Mouse (Mus musculus): ENCODE results near the gene Zfp758. TPM values are rescaled to one million over a fixed set of nuclear protein-coding genes. Genes with fewer than 3 reads are reported as not detected.
"Not testable (repeated sequence)": the region's sequence is repeated elsewhere in the genome, so short reads cannot be mapped to it uniquely, and the experiment has no call there.

Gene Zfp758
- polyA plus RNA-seq (2016; fragmentation: Nextera tagmentation; extraction: Ambion mirVana) = 7.2 and 8.5 TPM in 2 replicates

DNA sequence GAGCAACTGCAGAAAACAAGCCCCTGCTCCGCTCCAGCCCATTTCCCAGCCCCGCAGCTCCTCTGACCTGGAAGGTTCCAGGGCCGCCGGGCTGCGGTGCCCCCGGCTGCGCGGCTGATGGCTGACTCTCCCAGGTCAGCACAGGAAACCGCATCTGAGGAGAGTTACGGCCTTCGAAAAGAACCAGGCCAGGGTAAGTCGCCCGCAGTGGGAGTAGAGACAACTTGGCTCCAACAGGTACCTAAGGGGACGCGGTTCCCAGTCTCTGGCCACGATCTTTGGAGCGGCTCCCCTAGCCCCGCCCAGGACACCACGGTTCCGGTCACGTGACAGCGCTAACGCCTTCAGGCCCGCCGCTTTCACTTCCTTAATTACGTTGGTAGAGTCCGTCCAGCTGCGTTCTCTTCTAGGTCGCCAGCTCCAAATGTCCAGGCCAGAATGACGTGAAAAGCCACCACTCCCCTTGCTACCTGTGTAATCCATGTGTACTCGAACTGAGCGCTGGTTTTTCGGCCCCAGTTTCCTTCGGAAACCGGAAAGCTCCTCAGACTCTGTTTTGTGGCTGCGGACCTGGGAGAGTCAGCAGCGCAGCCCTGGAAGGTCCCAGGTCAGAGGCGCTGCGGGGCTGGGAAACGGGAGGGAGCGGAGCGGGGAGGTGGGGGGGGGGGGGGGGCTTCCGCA lies at the start of gene Zfp758, which contains the start of gene Zfp944:
Gene Zfp758, plus strand, starts transcription at position 353 of the 681 bp plus-strand sequence.
Gene Zfp944, minus strand, starts transcription at position 300 of the 681 bp plus-strand sequence.
- peak; percentile 69 for DNase-seq (ENCODE audit: low spot score)
- under 1% methylated on average over 33 of the region's 43 CpGs for WGBS
- H3K9me3 ChIP-seq = peaks cover 21% of the 10 kb centered on the region
- peak within 1 kb of the TSS; percentile 86 for H3K27ac ChIP-seq (replicated peaks)
- H3K4me3 ChIP-seq = peak within 1 kb of the TSS; percentile 66
- peaks cover 13% of the 10 kb centered on the region for H3K4me1 ChIP-seq
- H3K36me3 ChIP-seq (replicated peaks) = peaks cover 39% of the 10 kb centered on the region
- H3K27me3 ChIP-seq (replicated peaks; ENCODE audit: low read depth, poor library complexity, severe bottlenecking) = not testable (repeated sequence)

DNA sequence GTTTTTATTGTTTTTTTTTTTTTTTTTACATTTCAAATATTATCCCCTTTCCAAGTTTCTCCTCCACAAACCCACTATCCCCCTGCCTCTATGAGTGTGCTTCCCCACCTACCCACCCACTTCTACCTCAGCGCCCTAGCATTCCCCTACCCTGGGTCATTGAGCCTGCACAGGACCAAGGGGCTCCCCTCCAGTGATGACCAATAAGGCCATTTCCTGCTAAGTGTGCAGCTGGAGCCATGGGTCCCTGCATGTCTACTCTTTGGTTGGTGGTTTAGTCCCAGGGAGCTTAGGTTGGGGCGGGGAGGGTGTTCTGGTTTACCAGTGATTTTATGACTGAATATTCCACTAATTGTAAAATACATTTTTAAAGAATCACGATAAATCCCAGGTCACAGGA lies 47.0 kb upstream of the Zfp758 start:
- H3K9me3 ChIP-seq; H3K36me3 ChIP-seq (replicated peaks); H3K27me3 ChIP-seq (replicated peaks; ENCODE audit: low read depth, poor library complexity, severe bottlenecking); H3K4me1 ChIP-seq; DNase-seq (ENCODE audit: low spot score): not testable (repeated sequence)
- 2% methylated on average over 3 of the region's 3 CpGs for WGBS
- Histone ChIP-seq H3K27ac (replicated peaks) (peak overlapping the region; percentile 81), H3K4me3 (peak overlapping the region; percentile 68)

DNA sequence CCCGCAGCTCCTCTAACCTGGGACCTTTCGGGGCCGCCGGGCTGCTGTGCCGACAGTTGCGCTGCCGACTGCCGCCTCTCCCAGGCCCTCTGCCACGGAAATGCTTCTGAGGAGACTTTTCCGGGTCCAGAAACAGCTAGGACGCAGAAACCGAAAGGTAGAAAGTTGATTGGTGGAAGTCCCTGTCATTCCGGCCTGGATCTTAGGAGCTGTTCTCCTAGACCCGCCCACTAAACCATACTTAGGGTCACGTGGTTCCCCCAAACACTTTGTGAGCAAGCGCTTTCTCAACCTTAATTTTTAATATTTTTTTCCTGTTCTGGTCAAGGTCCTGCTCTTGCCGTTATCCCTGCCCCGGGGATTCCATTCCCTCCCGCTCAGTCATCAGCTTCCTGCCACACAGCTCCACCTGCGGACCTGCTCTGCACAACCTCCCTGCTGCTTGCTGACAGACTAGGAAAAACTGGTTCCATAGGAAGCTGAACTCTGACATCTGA lies 46.5 kb upstream of the Zfp758 start, which contains the start of gene CT030661.1:
Gene CT030661.1, minus strand, starts transcription at position 108 of the 497 bp plus-strand sequence.
- not testable (repeated sequence) for H3K27me3 ChIP-seq (replicated peaks; ENCODE audit: low read depth, poor library complexity, severe bottlenecking); H3K9me3 ChIP-seq; H3K4me1 ChIP-seq; H3K36me3 ChIP-seq (replicated peaks)
- under 1% methylated on average over 20 of the region's 20 CpGs for WGBS
- peak within 1 kb of the TSS; percentile 81 for H3K27ac ChIP-seq (replicated peaks)
- peak; percentile 85 for DNase-seq (ENCODE audit: low spot score)
- H3K4me3 ChIP-seq = peak within 1 kb of the TSS; percentile 68

DNA sequence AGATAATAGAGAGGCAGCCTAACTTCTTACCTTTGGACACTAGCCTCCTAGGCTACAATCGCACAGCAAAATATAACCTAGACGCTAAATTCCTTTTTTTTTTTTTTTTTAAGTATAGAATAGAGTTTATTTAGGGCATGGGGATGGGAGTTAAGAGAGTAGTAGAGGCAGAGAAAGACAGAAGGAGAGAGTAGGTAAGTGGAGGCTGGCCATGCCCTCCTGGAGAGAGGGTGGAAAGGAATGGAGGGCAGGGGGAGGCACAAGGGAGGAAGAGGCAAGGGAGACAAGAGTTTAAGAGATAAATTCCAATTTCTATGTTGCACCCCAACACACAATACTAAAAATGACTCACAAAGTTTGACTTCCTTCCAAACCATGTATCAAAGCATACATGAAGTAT lies 46.0 kb upstream of the Zfp758 start:
- peak overlapping the region; percentile 68 for H3K4me3 ChIP-seq
- H3K36me3 ChIP-seq (replicated peaks); DNase-seq (ENCODE audit: low spot score); H3K9me3 ChIP-seq; H3K4me1 ChIP-seq; H3K27me3 ChIP-seq (replicated peaks; ENCODE audit: low read depth, poor library complexity, severe bottlenecking): not testable (repeated sequence)
- 18% methylated on average over 2 of the region's 2 CpGs for WGBS
- peak overlapping the region; percentile 81 for H3K27ac ChIP-seq (replicated peaks)

DNA sequence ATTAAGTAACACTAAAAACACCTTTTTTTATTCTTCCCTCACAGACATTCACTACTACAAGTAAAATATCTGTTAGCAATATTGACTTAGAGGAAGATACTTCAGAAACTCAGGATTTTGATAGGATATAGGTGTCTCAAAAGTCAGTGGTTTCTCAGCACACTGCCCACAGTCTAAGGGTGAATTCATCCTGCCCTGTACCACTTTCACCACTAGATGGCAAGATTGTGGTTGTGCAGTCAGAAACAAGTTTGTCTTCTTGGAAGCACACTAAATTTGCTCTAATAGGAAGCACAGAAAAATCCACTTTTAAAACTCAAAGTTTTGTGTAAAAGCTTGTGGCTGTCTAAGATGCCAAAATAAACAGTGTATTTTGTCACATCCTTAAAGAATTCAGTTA lies 8.5 kb upstream of the Zfp758 start:
- Histone ChIP-seq H3K27me3 (replicated peaks; ENCODE audit: low read depth, poor library complexity, severe bottlenecking) (no peaks in the 10 kb centered on the region), H3K4me3 (no peak overlapping the region), H3K4me1 (no peaks in the 10 kb centered on the region), H3K27ac (replicated peaks) (no peak overlapping the region), H3K9me3 (no peaks in the 10 kb centered on the region), H3K36me3 (replicated peaks) (peaks cover 57% of the 10 kb centered on the region)
- DNase-seq (ENCODE audit: low spot score) = no peak

DNA sequence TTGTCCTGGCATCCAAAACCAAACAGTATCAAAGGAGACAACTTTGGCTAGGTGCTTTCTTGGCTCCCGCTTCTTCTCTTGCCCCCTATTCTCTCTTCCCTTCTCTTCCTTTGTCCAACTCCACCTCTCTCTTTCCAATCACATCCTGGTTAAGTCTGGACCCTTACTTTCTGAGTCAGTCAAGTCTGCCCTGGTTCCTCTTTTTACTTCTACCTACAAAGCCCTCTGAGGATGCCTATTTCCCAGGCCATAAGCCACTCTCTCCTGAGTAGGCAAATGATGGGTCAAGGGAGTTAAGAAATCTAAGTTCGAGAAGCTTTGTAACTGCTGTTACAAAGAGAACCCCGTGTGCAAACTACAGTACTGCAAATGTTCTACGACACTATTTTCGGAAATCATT lies 681 bp upstream of the Zfp758 start:
- WGBS = 30% methylated on average over 5 of the region's 5 CpGs
- H3K4me1 ChIP-seq = peaks cover 13% of the 10 kb centered on the region
- no peak for DNase-seq (ENCODE audit: low spot score)
- no peaks in the 10 kb centered on the region for H3K27me3 ChIP-seq (replicated peaks; ENCODE audit: low read depth, poor library complexity, severe bottlenecking)
- H3K4me3 ChIP-seq = peak overlapping the region; percentile 66
- H3K36me3 ChIP-seq (replicated peaks) = peaks cover 42% of the 10 kb centered on the region
- H3K9me3 ChIP-seq = peaks cover 21% of the 10 kb centered on the region
- peak overlapping the region; percentile 78; the same call in 1 of the 2 replicates for H3K27ac ChIP-seq (replicated peaks)

DNA sequence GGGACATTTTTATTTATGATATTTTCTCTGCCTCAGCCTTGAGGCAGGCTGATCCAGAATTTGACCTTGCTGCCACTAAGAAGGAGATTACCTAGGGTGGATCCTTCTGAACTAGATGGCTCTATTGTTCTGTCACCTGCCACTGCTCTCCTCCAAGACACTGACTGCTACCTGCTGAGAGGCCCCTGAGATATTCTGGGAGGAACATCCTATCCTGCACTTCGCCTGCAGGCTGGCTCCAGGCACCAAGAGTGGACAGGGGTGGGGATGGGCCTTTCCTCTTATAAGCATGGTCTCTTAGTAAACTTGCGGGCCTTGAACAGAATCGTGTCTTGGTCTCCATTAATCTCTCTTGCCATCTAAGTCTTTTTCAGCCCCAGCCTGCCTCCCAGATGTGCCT lies 2.6 kb downstream of the Zfp758 start:
- no peaks in the 10 kb centered on the region for H3K27me3 ChIP-seq (replicated peaks; ENCODE audit: low read depth, poor library complexity, severe bottlenecking)
- peaks cover 13% of the 10 kb centered on the region for H3K4me1 ChIP-seq
- no peak overlapping the region for H3K4me3 ChIP-seq
- H3K36me3 ChIP-seq (replicated peaks) = peaks cover 27% of the 10 kb centered on the region
- H3K27ac ChIP-seq (replicated peaks) = no peak overlapping the region
- no peak for DNase-seq (ENCODE audit: low spot score)
- H3K9me3 ChIP-seq = peaks cover 35% of the 10 kb centered on the region
- WGBS = 89% methylated on average over 3 of the region's 3 CpGs

DNA sequence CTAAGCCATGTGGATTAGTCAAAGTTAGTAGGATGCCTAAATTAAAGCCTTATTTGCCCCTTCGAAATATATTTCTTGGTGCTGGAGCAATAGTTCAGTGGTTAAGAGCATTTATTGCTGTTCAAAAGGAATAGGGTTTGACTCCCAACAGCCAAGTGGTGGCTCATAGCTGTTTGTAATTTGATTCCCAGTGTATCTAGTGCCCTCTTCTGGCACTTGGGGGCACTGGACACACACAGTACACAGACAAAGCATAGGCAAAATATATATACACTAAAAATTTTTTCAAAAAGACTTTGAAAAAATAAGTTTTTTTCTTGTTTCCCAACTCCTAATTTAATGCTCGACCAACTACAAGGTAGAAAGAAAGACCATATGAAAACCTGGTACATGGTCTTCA lies 49.5 kb downstream of the Zfp758 start:
- Histone ChIP-seq H3K36me3 (replicated peaks) (no peaks in the 10 kb centered on the region), H3K4me3 (no peak overlapping the region), H3K27ac (replicated peaks) (no peak overlapping the region), H3K9me3 (0 out of 2 replicates have a peak, but pooled peaks cover 6% of the 10 kb centered on the region), H3K4me1 (no peaks in the 10 kb centered on the region), H3K27me3 (replicated peaks; ENCODE audit: low read depth, poor library complexity, severe bottlenecking) (no peaks in the 10 kb centered on the region)
- WGBS = 81% methylated on average over 2 of the region's 2 CpGs
- DNase-seq (ENCODE audit: low spot score) = no peak

DNA sequence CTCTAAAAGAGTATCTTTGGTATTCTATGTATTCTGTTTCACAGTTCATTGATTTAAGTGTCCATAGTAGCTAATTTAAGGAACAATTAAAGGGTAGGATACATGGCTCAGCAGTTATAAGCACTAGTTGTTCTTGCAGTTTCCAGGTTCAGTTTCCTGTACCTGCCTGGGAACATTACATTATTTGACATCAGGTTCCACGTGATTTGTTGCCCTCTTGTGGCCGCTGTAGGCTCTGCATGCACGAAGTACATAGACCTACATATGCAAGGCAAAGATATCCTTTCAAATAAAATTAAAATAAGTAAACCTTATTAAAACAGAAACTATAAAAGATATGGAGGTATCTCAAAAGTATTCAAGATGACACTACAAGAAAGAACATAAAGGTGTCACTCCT lies 56.3 kb downstream of the Zfp758 start:
- Histone ChIP-seq H3K4me1 (no peaks in the 10 kb centered on the region), H3K27ac (replicated peaks) (no peak overlapping the region), H3K36me3 (replicated peaks) (no peaks in the 10 kb centered on the region), H3K9me3 (no peaks in the 10 kb centered on the region), H3K4me3 (no peak overlapping the region), H3K27me3 (replicated peaks; ENCODE audit: low read depth, poor library complexity, severe bottlenecking) (no peaks in the 10 kb centered on the region)
- DNase-seq (ENCODE audit: low spot score) = peak; percentile 70
- WGBS = under 1% methylated on average over 3 of the region's 3 CpGs

DNA sequence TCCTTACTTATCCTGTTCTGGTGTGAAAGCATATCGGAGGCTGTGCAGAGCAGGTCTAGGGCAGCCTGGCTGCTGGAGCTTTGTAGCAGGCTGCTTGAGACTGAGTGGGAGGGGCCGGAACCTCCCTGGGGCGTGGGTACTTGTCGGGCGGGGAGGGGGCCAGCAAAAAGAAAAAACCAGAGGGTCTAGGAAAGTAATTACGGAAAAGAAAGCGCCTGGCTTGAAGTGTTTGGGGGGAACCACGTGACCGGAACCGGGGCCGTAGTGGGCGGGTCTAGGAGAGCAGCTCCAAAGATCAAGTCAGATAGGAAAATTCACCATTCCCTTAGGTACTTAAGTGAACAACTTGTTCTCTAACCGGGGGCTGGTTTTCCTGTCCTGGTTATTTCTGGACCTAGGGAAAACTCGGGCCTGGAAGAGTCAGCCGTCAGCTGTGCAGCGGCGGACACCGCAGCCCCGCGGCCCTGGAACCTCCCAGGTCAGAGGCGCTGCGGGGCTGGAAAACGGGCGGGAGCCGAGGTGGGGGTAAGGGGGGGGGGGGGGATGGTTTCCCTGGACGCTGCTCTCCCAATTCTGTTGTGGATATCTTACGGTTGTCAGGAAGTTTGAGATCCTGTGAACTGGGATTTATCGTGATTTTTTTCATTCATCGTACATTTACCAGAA lies 62.8 kb downstream of the Zfp758 start, which contains the start of gene Zfp946:
Gene Zfp946, plus strand, starts transcription at position 271 of the 666 bp plus-strand sequence.
- peak within 1 kb of the TSS; percentile 85 for H3K27ac ChIP-seq (replicated peaks)
- H3K9me3 ChIP-seq = no peaks in the 10 kb centered on the region
- H3K4me1 ChIP-seq = peaks cover 6% of the 10 kb centered on the region
- H3K4me3 ChIP-seq = peak within 1 kb of the TSS; percentile 69
- 0 out of 2 replicates have a peak, but pooled peaks cover 3% of the 10 kb centered on the region for H3K36me3 ChIP-seq (replicated peaks)
- H3K27me3 ChIP-seq (replicated peaks; ENCODE audit: low read depth, poor library complexity, severe bottlenecking) = no peaks in the 10 kb centered on the region
- peak; percentile 94 for DNase-seq (ENCODE audit: low spot score)
- under 1% methylated on average over 29 of the region's 29 CpGs for WGBS

DNA sequence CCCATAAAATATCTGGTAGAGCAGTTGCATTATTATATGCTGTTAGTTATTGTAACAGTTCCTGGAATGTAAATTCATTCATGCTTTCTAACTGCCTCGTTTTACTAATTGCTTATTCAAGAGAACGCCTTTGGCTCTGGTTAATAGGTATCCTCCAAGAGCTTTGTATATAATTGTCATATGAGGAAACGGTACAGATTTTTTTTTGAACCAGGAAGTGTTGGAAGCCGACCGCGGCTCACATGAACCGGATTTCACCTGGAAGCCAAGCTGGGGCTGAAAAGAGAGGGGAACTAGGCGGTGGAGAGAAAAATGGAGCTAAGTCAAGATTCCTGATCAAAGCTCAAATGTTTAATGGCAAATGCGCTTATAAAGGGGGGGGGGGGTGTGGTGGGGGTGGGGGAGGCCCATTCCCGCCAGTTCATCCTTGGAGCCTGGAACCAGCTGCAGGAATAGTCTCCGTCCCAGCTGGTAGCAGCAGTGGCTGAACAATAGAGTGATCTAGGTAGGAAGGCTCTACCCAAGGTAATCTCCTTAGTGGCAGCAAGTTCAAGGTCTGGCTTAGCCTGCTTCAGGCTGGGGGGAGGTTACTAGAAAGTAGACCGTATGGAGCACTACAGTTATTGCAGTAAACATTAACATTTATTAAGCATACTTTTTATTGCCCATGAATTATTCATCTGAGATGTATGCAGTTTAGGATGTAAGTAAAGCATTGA lies 63.5 kb downstream of the Zfp758 start:
- H3K27ac ChIP-seq (replicated peaks) = peak overlapping the region; percentile 85
- WGBS = 6% methylated on average over 12 of the region's 12 CpGs

More for the DNA sequence above, 63.5 kb downstream of the Zfp758 start:
- Histone ChIP-seq H3K4me3 (peak overlapping the region; percentile 69), H3K9me3 (no peaks in the 10 kb centered on the region), H3K27me3 (replicated peaks; ENCODE audit: low read depth, poor library complexity, severe bottlenecking) (no peaks in the 10 kb centered on the region), H3K36me3 (replicated peaks) (0 out of 2 replicates have a peak, but pooled peaks cover 3% of the 10 kb centered on the region), H3K4me1 (peaks cover 6% of the 10 kb centered on the region)
- DNase-seq (ENCODE audit: low spot score) = peak; percentile 30
